Mouse (Mus musculus): ENCODE data around the gene Pdzd2. TPM values are rescaled to one million over a fixed set of nuclear protein-coding genes. Genes with fewer than 3 reads are reported as not detected.

Pdzd2 gene
- polyA plus RNA-seq, 1 experiment from 2014 or later: 3.6 TPM

DNA sequence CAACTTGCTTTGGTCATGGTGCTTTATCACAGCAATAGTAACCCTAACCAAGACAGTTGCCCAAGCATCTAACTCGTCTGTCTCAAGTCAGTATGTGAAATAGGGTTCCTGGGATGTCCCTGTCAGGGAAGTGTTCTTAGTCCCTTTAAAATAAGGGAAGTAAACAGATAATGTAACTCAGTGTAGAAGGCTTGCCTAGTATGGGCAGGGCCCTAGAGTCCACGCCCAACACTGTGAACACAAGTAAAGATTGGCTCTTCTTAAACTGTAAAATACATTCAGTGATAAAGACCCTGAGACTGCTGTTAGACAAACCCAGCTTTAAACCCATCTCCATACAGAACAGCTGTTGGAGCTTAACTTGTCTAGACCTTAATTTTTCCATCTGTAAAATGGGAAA, 57.8 kb downstream of the Pdzd2 start:
- no peak overlapping the region for H3K27ac ChIP-seq (replicated peaks)
- no peaks in the 10 kb centered on the region for H3K9me3 ChIP-seq
- DNase-seq (ENCODE audit: low spot score): no peak
- H3K4me1 ChIP-seq: peaks cover 25% of the 10 kb centered on the region
- no peaks in the 10 kb centered on the region for H3K27me3 ChIP-seq (replicated peaks; ENCODE audit: low read depth, poor library complexity, severe bottlenecking)
- WGBS: 91% methylated on average over 2 of the region's 2 CpGs
- H3K4me3 ChIP-seq: no peak overlapping the region
- no peaks in the 10 kb centered on the region for H3K36me3 ChIP-seq (replicated peaks)

DNA sequence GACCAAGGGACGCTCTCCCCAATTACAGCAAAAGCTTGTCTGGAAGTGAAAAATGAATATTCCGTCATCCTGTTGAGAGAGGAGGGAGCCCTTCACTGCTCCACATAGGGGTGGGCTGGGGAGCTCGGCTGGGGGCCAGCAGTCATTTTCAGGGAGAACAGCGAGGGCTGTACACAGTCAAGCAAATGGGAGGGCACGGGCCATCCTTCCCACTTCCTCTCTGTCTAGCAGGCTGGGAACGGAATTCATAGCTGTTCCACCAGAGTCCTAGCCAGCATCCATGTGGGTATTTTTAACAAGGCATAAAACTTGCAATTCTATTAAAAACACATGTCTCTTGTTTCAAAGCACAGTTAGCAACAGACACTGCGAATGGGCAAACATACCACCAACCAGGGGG, 59.0 kb downstream of the Pdzd2 start:
- H3K9me3 ChIP-seq: no peaks in the 10 kb centered on the region
- H3K27ac ChIP-seq (replicated peaks): peak overlapping the region; percentile 67
- peaks cover 25% of the 10 kb centered on the region for H3K4me1 ChIP-seq
- 49% methylated on average over 7 of the region's 7 CpGs for WGBS
- H3K27me3 ChIP-seq (replicated peaks; ENCODE audit: low read depth, poor library complexity, severe bottlenecking): no peaks in the 10 kb centered on the region
- H3K4me3 ChIP-seq: no peak overlapping the region
- no peaks in the 10 kb centered on the region for H3K36me3 ChIP-seq (replicated peaks)
- DNase-seq (ENCODE audit: low spot score): peak; percentile 30

DNA sequence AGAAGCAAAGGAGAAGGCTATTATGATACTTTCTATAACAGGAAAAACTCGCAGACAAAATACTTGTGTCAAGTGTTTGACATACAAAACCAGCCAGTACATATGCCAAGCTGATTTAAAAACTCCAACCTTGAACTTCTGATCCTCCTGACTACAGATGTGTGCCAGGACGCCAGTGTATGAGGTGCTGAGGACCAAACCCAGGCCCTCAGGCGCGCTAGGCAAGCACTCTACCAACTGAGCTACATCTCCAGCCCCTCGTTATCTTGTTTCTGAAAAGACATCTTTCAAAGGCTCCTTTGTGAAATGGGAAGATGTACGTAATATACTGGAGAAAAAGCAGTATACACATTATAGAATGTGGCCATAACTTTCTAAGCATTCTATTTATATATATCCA, 59.7 kb downstream of the Pdzd2 start:
- 91% methylated on average over 6 of the region's 6 CpGs for WGBS
- Histone ChIP-seq H3K36me3 (replicated peaks) (no peaks in the 10 kb centered on the region), H3K27me3 (replicated peaks; ENCODE audit: low read depth, poor library complexity, severe bottlenecking) (no peaks in the 10 kb centered on the region), H3K27ac (replicated peaks) (no peak overlapping the region), H3K4me1 (peaks cover 25% of the 10 kb centered on the region), H3K4me3 (no peak overlapping the region), H3K9me3 (no peaks in the 10 kb centered on the region)
- DNase-seq (ENCODE audit: low spot score): no peak

DNA sequence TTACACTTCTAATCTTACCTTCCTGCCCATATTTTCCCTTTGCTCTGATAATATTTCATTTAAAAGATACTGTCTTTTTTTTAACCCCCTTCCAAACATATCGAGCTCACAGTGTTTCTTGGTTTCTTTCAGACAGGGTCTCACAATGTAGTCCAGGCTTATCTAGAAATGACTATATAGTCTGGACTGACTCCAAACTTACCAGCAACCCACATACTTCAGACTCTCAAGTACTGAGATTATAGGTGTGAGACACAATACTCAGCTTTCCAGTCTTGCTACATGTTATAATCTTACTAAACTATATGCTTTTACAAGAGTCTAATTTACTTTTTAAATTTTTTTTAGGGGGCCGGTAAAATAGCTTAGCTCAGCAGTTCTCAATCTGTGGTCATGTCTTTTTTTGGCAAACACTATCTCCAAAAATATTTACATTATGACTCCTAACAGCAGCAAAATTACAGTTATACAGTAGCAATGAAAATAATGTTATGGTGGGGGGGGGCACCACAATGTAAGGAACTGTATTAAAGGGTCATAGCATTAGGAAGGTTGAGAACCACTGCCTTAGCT, 61.1 kb downstream of the Pdzd2 start:
- DNase-seq (ENCODE audit: low spot score): no peak
- 91% methylated on average over 2 of the region's 2 CpGs for WGBS
- no peak overlapping the region for H3K27ac ChIP-seq (replicated peaks)

DNA sequence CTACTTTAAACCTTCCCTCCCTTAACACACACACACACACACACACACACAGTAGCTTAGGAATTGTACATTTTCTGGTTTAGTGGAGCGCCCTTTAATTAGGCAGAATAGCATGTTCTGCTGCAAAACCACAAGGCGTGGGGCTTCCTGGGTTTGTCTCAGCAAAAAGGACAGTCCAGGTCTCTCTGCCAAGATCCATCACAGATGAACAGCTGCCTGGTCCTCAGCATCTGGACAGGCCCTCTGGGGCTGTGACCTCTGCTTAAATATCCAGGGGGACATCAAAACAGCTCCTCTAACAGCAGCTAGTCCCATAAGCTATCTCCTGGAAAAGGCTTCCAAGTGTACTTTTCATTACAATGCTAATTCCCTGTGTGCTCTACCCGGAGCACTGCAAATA, 64.4 kb downstream of the Pdzd2 start:
- Histone ChIP-seq H3K4me1 (peaks cover 5% of the 10 kb centered on the region; the same call in 1 of the 2 replicates), H3K9me3 (0 out of 2 replicates have a peak, but pooled peaks cover 5% of the 10 kb centered on the region), H3K27ac (replicated peaks) (no peak overlapping the region), H3K27me3 (replicated peaks; ENCODE audit: low read depth, poor library complexity, severe bottlenecking) (no peaks in the 10 kb centered on the region), H3K4me3 (no peak overlapping the region), H3K36me3 (replicated peaks) (no peaks in the 10 kb centered on the region)
- 75% methylated on average over 3 of the region's 3 CpGs for WGBS
- no peak for DNase-seq (ENCODE audit: low spot score)

More for the DNA sequence above, 61.1 kb downstream of the Pdzd2 start:
- Histone ChIP-seq H3K9me3 (no peaks in the 10 kb centered on the region), H3K4me1 (peaks cover 25% of the 10 kb centered on the region), H3K4me3 (no peak overlapping the region), H3K27me3 (replicated peaks; ENCODE audit: low read depth, poor library complexity, severe bottlenecking) (no peaks in the 10 kb centered on the region), H3K36me3 (replicated peaks) (no peaks in the 10 kb centered on the region)

DNA sequence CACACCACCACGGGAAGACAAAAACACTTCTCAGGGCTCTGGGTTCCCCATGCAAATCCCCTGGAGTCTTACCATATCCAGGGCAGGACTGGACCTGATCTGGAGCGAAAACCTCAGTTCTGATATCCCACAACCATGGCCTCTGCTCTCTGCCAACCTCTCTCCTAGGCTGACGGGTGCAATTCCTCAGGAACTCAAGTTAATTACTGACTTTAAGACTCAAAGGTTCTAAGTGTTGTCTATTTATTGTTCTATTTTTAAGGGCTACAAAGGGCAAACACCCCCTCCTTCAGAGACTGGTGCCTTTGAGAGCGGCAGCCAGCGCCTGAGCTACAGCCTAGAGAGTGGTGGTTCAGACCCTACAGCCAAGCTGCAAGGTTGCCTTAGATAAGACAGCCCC, 65.7 kb downstream of the Pdzd2 start:
- Histone ChIP-seq H3K9me3 (0 out of 2 replicates have a peak, but pooled peaks cover 5% of the 10 kb centered on the region), H3K27ac (replicated peaks) (no peak overlapping the region), H3K4me1 (0 out of 2 replicates have a peak, but pooled peaks cover 3% of the 10 kb centered on the region), H3K27me3 (replicated peaks; ENCODE audit: low read depth, poor library complexity, severe bottlenecking) (no peaks in the 10 kb centered on the region), H3K4me3 (no peak overlapping the region), H3K36me3 (replicated peaks) (no peaks in the 10 kb centered on the region)
- WGBS: 85% methylated on average over 5 of the region's 5 CpGs
- DNase-seq (ENCODE audit: low spot score): no peak

DNA sequence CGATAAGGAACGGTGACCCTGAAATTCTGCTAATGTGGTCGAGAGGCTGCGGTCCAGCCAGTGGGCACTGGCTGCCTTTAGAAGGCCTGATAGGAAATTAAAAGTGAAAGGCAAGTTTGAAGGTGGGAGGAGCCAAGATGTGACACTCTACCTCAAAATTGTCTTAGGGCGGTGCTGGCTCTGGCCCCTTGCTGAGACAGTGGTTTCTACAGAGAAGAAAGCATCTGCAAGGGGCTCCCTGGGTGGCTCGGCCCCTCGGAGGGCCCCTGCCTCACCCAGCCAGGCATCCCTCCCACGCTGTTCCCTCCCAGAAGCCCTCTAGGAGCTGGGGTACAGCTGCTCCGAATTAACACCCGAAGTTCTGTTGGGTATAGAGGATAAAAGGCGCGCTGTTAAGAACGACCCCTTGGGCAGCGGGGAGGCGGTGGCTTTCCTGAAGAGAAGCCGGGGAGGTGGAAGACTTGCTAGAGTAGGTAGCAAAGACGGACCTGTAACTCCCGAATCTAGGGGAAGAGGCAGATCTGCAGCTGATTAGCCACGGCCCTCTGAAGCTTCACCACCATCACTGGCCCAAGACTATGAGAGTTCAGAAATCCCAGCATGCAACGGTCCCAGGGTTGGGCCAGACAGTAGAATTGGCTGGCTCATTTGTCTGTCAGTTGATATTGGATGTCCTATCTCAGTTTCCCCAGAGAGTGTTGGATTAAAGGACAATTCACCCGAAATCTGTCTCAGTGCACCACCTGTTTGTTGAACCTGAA, 71.8 kb downstream of the Pdzd2 start:
- peak; percentile 76 for DNase-seq (ENCODE audit: low spot score)
- 0 out of 2 replicates have a peak, but pooled peaks cover 5% of the 10 kb centered on the region for H3K9me3 ChIP-seq
- peaks cover 19% of the 10 kb centered on the region for H3K4me1 ChIP-seq
- H3K27ac ChIP-seq (replicated peaks): peak overlapping the region; percentile 75
- H3K27me3 ChIP-seq (replicated peaks; ENCODE audit: low read depth, poor library complexity, severe bottlenecking): no peaks in the 10 kb centered on the region
- 26% methylated on average over 21 of the region's 21 CpGs for WGBS
- peak overlapping the region; percentile 39 for H3K4me3 ChIP-seq
- H3K36me3 ChIP-seq (replicated peaks): no peaks in the 10 kb centered on the region

DNA sequence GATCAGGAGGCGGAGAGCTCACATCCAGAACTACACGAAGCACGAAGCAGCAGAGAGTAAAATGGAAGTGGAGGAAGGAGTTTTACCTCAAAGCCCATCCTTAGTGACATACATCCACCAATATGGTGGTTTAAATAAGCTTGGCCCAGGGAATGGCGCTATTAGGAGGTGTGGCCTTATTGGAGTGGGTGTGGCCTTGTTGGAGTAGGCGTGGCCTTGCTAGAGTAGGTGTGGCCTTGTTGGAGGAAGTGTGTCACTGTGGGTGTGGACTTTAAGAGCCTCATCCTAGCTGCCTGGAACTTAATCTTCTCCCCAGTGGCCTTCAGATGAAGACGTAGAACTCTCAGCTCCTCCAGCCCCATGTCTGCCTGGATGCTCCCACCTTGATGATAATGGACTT, 73.8 kb downstream of the Pdzd2 start:
- Histone ChIP-seq H3K4me3 (no peak overlapping the region), H3K9me3 (no peaks in the 10 kb centered on the region), H3K27me3 (replicated peaks; ENCODE audit: low read depth, poor library complexity, severe bottlenecking) (no peaks in the 10 kb centered on the region), H3K4me1 (peaks cover 25% of the 10 kb centered on the region), H3K27ac (replicated peaks) (no peak overlapping the region), H3K36me3 (replicated peaks) (no peaks in the 10 kb centered on the region)
- DNase-seq (ENCODE audit: low spot score): no peak
- WGBS: 92% methylated on average over 6 of the region's 6 CpGs

DNA sequence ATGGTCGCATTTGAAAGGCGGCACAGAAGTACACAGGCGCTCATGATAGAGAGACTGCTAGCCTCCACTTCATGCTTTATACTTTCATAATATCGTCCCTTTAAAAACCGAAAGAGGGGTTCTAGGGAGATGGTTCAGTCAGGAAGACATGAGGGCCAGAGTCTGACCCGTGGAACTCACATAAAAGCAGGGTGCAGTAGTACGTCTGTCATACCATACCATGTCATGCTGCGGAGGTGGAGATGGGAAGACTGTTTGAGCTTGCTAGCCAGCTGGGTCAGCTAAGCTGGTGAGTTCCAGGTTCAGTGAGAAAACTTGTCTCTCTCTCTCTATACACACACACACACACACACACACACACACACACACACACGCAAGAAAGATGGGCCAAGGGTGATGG, 76.4 kb downstream of the Pdzd2 start:
- Histone ChIP-seq H3K27me3 (replicated peaks; ENCODE audit: low read depth, poor library complexity, severe bottlenecking) (no peaks in the 10 kb centered on the region), H3K36me3 (replicated peaks) (no peaks in the 10 kb centered on the region), H3K4me3 (no peak overlapping the region), H3K9me3 (no peaks in the 10 kb centered on the region), H3K27ac (replicated peaks) (no peak overlapping the region), H3K4me1 (peaks cover 21% of the 10 kb centered on the region)
- no peak for DNase-seq (ENCODE audit: low spot score)
- 91% methylated on average over 9 of the region's 9 CpGs for WGBS

DNA sequence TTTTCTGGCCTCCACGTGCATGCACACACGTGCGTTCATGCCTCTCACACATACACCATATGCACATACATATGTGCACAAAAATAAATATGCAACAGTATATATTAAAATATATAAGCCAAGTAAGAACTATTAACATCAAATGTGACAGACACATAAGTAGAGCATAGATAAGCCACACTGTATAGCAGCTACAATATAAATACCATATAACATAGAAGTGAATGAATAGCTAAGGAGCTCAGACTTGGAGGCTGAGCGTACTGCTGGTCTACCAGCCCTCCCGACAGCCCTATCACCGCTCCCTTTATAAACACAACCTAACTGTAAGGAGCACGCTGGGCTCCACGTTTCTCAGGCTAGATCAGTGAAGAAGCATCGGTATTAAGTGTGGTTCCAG, 79.4 kb downstream of the Pdzd2 start:
- DNase-seq (ENCODE audit: low spot score): no peak
- Histone ChIP-seq H3K36me3 (replicated peaks) (no peaks in the 10 kb centered on the region), H3K27ac (replicated peaks) (no peak overlapping the region), H3K27me3 (replicated peaks; ENCODE audit: low read depth, poor library complexity, severe bottlenecking) (no peaks in the 10 kb centered on the region), H3K4me1 (peaks cover 6% of the 10 kb centered on the region; the same call in 1 of the 2 replicates), H3K4me3 (no peak overlapping the region), H3K9me3 (no peaks in the 10 kb centered on the region)
- 91% methylated on average over 9 of the region's 9 CpGs for WGBS

DNA sequence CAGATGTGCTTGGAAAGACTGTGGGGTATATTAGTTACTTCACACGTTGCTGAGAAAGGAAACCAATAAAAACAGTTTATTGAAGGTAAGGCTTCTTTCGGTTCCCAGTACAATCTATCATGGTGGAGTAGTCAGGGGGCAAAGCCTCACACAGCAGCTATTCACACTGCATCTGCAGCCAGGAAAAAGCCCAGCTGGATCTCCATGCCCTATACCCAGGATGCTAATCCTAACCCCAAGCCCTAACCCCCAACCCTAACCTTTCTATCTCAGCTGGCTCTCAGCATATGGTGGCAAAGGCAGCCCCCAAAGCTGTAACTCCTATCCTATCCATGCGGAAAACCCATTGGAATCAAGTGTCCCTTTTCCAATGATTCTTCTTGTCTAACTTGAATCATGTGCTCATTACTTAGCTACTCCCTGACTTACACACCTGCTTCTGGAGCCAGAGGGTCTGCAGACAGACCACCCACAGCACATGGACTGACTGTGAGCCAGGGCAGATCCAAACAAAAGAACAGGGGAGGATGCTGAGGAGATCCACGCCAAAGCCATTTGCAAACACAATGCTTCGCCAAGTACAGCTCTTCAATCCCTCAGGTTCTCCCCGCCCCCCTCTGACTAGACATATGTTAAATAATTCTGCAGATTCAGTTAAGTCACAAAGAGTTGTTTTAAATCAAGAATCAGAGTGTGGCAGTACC, 83.6 kb downstream of the Pdzd2 start:
- Histone ChIP-seq H3K4me1 (peaks cover 1% of the 10 kb centered on the region), H3K4me3 (no peak overlapping the region), H3K27ac (replicated peaks) (no peak overlapping the region), H3K36me3 (replicated peaks) (no peaks in the 10 kb centered on the region), H3K9me3 (0 out of 2 replicates have a peak, but pooled peaks cover 4% of the 10 kb centered on the region), H3K27me3 (replicated peaks; ENCODE audit: low read depth, poor library complexity, severe bottlenecking) (no peaks in the 10 kb centered on the region)
- DNase-seq (ENCODE audit: low spot score): no peak
- 88% methylated on average over 6 of the region's 6 CpGs for WGBS

DNA sequence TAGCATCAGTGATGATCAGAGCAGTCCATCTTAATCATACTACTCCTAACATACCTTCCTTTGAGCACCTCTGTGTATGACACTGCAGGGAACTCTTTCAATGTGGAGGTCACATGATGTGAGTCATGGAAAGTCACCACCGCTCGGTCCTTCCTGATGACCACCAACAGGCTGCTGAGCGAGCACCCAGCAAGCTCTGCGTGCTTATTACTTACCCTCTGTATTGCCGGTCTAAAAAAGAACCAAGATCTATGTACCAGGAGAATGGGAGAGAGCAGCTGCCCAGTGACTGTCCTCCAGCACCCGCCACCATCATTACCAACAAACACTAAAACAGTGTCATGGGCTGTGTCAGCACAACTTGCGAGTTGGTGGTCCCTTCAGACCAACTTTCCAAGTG, 84.4 kb downstream of the Pdzd2 start:
- WGBS: 95% methylated on average over 7 of the region's 7 CpGs
- H3K9me3 ChIP-seq: 0 out of 2 replicates have a peak, but pooled peaks cover 4% of the 10 kb centered on the region

More for the DNA sequence above, 84.4 kb downstream of the Pdzd2 start:
- Histone ChIP-seq H3K4me1 (peaks cover 9% of the 10 kb centered on the region), H3K27ac (replicated peaks) (no peak overlapping the region), H3K36me3 (replicated peaks) (no peaks in the 10 kb centered on the region), H3K27me3 (replicated peaks; ENCODE audit: low read depth, poor library complexity, severe bottlenecking) (no peaks in the 10 kb centered on the region), H3K4me3 (no peak overlapping the region)
- no peak for DNase-seq (ENCODE audit: low spot score)

All from embryonic facial prominence, embryonic 10.5 days (tissue).